Mouse (Mus musculus) embryonic stem cell, embryonic (primary cell): ENCODE results near the gene Tmem190.

ENCODE experiments used
- CTCF ChIA-PET, 4 experiments: fragments of 300-600 bp in 2 of 4; fragments of 350-600 bp in 2 of 4; sonication (Branson Sonifier 250); formaldehyde crosslinking; loops; one replicate each; lab custom pipeline; 2022; ENCODE audit warnings: inconsistent platforms in 2 of 4; lab: Charles Lee
- POLR2A ChIA-PET, 4 experiments: fragments of 300-600 bp in 2 of 4; fragments of 350-600 bp in 2 of 4; sonication (Branson Sonifier 250); formaldehyde crosslinking; loops; one replicate each; lab custom pipeline; 2022; ENCODE audit warnings: antibody characterized with exemption in 4 of 4, inconsistent platforms in 1 of 4; lab: Charles Lee

Tmem190 gene

DNA sequence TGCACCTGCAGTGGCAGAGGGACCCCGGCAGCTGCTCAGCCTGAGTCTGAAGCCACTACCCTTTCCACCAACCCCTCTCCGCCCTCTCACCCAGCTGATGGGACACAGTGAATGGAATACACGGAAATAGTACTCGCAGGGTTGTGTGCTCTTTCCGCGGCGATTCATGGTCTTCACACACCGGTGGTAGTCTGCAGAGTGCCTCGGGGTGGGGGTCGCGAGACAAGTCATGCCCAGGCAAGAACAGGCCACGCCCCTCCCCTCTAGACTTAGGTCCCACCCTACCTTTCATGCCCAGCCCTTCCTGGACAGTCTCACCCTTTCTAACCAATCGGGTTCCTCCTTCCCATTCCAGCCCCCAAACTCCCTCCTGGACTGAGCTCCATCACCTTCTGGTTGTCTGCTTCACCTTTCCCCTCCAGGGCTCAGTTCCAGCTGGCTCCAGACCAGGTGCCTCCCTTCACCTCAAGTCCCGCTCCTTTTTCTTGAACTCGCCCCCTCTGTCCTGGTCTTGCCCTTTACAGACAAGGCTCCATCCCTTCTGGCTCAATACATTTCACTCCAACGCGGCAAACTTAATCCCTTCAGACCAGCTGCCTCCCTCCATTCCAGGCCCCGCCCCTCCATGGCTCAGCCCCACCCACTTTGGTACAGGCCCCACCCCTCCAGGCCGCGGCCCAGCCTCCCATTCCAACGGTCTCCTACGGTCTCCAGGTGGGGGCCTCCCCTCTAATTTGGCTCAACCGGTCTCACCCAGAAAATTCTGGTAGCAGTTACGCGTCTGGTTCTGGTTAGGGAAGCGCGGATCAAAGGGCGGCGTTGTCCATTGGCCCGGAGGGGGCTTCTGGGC is 30.5 kb upstream of the Tmem190 start:
- POLR2A ChIA-PET, result interaction anchor here (0.5 to 10.8 kb wide), 211 partner anchors 9 to 1610 kb away, joined by 3 to 419 read pairs (median 6); partner anchors contain the start of genes Rpl28 (in 4 of the 4), Tmem238 (in 4 of the 4), Hspbp1 (in 3 of the 4) and Isoc2a (in 3 of the 4)
- CTCF ChIA-PET, result interaction anchor here in 3 of 4 experiments (0.5 to 2.4 kb wide), 20 partner anchors 12 to 226 kb away, joined by 3 to 15 read pairs (median 5); partner anchors contain the start of genes Hspbp1 (in 1 of the 3), Kmt5c (in 1 of the 3), Rpl28 (in 1 of the 3) and Sbk2 (in 1 of the 3)

DNA sequence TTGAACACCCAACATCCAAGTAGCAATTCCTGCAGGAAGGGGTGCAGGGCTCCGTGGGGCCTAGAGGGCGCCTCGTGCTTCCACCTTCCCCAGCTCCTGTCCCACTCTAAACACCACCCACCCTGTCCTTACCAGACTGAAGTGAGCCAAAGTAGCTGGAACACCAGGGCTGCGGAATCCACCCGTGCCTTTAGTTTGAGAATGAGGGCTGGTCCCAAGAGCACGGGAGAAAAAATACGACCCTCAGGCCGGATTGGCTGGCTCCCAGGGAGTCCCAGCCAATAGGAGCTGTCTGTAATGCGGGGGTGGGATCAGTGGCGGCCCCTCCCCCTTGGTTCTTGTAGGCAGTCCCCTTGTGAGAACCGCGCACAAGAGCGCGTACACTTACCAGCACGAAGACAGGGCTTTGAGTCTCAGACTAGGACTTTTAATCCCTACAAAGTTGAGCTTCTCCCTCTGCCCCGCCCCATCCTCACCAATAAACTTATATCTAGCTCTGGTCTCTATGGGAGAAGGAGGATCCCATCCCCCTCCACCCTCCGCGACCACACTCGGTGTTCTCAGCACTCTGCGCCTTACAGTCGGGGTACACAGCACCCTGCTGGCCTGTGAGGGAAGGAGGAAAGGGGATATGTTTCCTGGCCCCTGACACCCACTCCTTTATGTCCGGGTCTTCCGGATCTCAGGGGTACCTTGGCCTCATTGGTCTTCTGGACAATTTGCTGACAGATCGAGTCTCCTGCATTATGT is 29.7 kb upstream of the Tmem190 start, which contains the start of gene Cox6b2:
Gene Cox6b2 (minus strand): TSS at position 274 of the 750 bp plus-strand sequence.
- ChIA-PET POLR2A (interaction anchor here (0.5 to 10.8 kb wide), 216 partner anchors 8 to 1610 kb away, joined by 3 to 419 read pairs (median 6); partner anchors contain the start of genes Rpl28 (in 4 of the 4), Tmem238 (in 4 of the 4), Hspbp1 (in 3 of the 4) and Isoc2a (in 3 of the 4)), CTCF (interaction anchor here in 3 of 4 experiments (0.5 to 2.4 kb wide), 21 partner anchors 13 to 245 kb away, joined by 3 to 15 read pairs (median 4); partner anchors contain the start of genes Hspbp1 (in 1 of the 3), Kmt5c (in 1 of the 3), Rpl28 (in 1 of the 3) and Sbk2 (in 1 of the 3))

DNA sequence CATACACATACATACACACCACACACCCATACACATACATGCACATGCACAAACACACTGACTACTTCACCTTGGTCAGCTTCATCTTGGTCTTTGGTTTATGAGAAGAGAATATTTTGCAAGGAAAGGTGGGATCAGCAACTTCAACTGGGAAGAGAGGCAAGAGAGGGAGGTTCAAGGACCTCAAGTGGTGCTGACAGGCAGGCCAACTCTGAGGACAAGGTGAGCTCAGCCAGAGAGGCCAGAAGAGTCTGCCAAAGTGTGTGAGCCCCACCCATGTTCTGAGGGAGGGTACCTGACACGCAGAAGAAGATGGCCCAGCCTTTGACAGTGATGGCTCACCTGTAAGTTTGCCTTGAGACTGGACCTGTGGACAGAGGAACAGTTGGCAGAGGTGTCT is 23.1 kb upstream of the Tmem190 start:
- CTCF ChIA-PET, result no interaction called here
- POLR2A ChIA-PET, result interaction anchor here in 1 of 4 experiments (0.9 to 1.1 kb wide), 2 partner anchors 17 to 53 kb away, joined by 3 to 4 read pairs; no protein-coding TSS in a partner anchor

DNA sequence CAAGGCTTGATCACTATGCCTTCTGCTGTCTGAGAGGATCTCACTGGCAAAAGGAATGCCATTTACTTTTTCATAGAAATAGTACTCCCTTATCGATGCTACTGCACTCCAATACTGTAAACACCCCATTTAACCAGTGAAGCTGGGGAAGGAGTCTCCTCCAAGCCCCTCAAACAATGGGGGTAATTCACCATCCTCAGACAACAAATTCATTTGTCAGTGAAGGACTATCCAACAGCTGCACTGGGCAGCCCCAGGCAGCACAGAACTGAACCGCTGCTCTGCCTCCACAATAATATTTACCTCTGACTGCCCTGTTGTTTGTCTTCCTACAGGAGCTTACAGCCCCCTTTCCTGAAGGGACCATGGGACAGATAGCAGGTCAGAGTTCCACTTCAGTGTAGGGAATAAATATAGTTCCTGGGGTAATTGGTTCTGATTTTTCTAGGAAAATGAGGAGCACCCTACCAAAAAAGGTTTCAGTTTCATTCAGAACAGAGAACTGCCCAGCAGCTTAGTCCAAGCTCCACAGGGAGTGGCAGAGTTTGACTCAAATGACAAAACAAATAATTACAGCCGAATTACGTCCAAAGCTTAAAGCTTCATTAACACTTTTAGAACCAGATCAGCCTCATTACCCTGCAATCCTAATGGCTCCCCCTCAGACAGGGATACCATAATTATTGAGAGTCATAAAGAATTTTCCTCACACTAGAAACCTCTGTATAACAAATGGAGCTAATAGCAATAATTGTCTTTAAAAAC is 17.6 kb upstream of the Tmem190 start:
- ChIA-PET CTCF (interaction anchor here in 1 of 4 experiments (0.9 to 1.1 kb wide), 2 partner anchors 12 to 28 kb away, joined by 3 read pairs; partner anchors contain the start of gene Rpl28), POLR2A (interaction anchor here (0.8 to 2.8 kb wide), 18 partner anchors 11 to 60 kb away, joined by 3 to 28 read pairs (median 6); partner anchors contain the start of genes Cox6b2 (in 4 of the 4), Rpl28 (in 3 of the 4), Tmem238 (in 2 of the 4) and Ube2s (in 2 of the 4))

DNA sequence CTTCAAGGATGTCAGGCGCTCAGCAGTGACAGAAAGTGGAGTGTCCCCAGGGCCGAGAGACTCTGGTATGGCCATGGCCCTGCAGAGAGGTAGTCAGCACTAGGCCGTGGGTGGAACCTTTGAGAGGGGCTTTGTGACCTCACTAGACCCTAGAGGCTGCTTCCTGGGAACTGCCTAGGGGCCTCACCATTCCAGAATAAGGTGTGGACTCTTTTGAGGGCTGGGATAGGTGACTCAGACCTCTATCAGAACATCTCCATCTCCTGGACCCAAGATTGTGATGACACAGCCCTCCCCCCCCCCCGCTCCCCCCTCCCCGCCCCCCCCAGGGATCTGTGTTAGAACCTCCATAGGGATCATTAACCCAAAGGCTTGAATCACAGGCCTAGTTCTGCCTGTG is 11.5 kb upstream of the Tmem190 start, which contains the start of gene Fam71e2:
Gene Fam71e2 (minus strand): TSS at position 101 of the 400 bp plus-strand sequence.
- ChIA-PET CTCF (no interaction called here), POLR2A (interaction anchor here (0.8 to 10.9 kb wide), 10 partner anchors 17 to 41 kb away, joined by 3 to 152 read pairs (median 5); partner anchors contain the start of genes Rpl28 (in 4 of the 4), Cox6b2 (in 2 of the 4) and Ube2s (in 1 of the 4))

DNA sequence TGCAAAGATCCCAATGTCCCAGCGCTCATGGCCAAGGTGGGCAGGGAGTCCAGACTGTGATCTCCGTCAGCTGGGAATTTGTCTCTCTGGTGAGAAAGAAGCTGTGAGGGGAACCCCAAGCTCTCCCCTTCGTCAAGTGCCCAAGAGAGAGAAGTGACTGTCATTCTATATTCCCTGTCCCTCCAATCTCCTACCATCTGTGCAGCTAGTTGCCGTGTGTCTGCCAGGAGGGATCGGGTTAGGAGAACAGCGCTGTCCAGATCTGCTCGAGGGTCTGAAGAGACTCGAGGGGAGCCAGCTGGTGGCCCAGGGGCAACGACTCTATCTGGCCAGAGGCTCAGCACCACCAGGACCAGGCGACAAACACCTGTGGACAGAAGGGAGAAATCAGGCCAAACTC is 6.6 kb upstream of the Tmem190 start:
- POLR2A ChIA-PET, result interaction anchor here (0.8 to 10.9 kb wide), 30 partner anchors 10 to 287 kb away, joined by 3 to 152 read pairs (median 10); partner anchors contain the start of genes Rpl28 (in 4 of the 4), Tmem238 (in 4 of the 4), Cox6b2 (in 3 of the 4) and Ube2s (in 2 of the 4)
- CTCF ChIA-PET, result interaction anchor here in 2 of 4 experiments (1.0 to 1.6 kb wide), 3 partner anchors 10 to 71 kb away, joined by 3 to 7 read pairs (median 3); no protein-coding TSS in a partner anchor

DNA sequence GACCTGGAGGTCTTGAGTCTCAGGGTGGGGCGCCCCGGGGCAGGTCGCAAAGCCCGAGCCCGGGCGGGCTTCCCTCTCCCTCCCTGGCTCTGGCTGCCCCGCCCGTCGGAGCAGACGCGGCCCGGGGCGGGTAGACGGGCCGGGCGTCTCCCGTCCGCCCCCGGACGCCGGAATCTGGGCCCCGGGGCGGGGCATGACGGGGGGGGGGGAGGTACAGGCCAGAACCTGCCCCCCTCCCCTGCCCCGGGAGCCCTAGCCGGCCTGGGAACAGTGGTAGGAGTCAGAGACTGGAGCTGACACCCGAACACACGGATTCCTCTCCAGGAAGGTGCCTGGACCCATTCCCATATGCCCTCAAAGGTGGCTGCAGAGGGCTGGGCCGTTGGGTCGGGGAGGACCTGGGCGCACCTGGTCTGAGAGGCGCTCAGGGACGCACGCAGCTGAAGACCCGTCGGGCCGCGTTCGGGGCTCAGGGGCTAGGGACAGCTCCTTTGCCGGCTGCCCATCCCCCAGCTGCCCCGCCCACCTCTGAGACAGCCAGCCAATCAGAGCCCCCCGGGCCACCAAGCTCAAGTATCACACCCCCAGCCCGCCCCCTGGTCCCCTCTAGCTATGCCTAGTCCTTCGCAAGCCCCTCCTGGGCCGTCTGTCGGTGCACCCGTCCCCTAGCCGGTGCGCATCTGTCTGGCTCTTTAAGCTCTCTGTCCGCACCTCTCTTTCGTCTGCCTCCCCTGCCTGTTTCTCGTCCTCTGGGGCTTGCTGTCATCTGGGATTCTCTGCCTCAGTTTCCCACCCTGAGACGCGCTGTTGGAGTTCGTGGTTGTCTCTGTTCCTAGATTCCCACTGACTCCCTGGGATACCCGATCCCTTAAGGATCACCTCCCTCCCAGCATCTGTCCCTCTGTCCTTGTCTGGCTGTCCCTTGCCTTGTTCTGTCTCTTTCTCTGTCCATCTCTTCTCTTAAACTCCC is 5.6 kb upstream of the Tmem190 start:
- POLR2A ChIA-PET, result interaction anchor here (0.5 to 10.9 kb wide), 55 partner anchors 9 to 162 kb away, joined by 3 to 152 read pairs (median 6); partner anchors contain the start of genes Cox6b2 (in 4 of the 4), Rpl28 (in 4 of the 4), Tmem238 (in 4 of the 4) and Ube2s (in 3 of the 4)
- CTCF ChIA-PET, result interaction anchor here (0.5 to 1.6 kb wide), 10 partner anchors 9 to 232 kb away, joined by 3 to 10 read pairs (median 4); partner anchors contain the start of genes Shisa7 (in 1 of the 4) and Tmem238 (in 1 of the 4)

DNA sequence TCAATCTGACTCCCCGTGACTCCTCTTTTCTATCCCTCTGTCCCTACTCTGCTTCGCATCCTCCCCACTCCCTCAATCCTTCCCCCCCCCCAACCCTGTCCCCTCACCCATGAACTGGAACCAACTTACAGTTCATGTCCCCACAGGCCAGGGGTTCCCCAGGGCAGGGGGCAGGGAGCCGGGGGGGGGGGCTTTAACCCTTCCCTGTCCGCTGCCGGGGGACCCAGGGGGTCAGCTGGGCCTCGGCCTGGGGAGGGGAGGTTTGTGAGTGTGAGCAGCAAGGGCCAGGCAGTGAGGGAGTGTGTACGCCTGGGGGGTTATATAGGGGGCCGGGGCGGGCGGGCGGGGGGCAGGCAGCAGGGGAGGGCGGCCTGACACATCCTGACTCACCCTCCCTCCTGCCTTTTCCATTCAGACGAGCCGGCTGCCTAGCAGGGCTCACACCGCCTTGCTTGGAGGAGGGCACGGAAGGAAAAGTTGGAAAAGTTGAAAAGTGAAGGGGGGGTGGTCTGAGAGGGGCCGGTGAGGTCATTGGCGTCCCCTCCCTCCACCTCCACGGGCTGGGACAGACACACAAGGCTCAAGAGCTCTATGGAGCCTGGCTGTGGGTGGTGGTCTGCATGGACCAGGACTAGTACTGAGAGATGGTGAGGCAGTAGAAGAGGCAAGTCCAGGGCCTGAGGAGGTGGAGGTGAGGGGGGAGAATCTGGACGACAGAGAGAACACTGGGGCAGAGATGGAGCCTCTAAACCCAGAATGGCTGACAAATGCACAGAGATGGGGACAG is 4.7 kb upstream of the Tmem190 start:
- POLR2A ChIA-PET, result interaction anchor here (0.5 to 10.9 kb wide), 41 partner anchors 8 to 231 kb away, joined by 3 to 152 read pairs (median 7); partner anchors contain the start of genes Rpl28 (in 4 of the 4), Tmem238 (in 4 of the 4), Cox6b2 (in 3 of the 4) and Ube2s (in 3 of the 4)
- CTCF ChIA-PET, result interaction anchor here in 3 of 4 experiments (0.5 to 1.3 kb wide), 4 partner anchors 11 to 221 kb away, joined by 3 to 10 read pairs (median 5); partner anchors contain the start of genes Shisa7 (in 1 of the 3) and Tmem238 (in 1 of the 3)

DNA sequence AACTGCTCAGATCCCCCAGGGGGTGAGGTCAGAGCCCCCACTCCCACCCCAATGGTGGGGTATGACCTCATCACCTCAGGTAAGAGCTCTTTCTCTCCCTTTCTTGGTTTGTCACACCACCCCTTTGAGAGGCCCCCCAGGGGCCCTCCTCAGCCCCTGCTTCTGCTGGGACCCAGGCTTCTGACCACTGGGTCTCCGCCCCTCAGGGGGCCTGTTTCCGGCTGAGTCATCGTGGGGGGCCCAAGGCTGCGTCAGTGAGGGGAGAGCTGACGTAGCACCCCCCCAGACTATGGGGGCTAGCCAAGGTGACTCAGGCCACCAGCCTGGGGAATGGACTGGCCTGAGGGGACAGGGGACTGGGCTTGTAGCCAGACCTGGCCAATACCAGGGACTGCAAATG is 2.8 kb upstream of the Tmem190 start:
- ChIA-PET CTCF (interaction anchor here in 1 of 4 experiments (1.1 kb wide), 1 partner anchor 27 kb away, joined by 3 read pairs; the partner anchor contains the start of gene Cox6b2), POLR2A (interaction anchor here in 3 of 4 experiments (0.5 to 10.9 kb wide), 15 partner anchors 9 to 163 kb away, joined by 3 to 152 read pairs (median 9); partner anchors contain the start of genes Rpl28 (in 3 of the 3), Cox6b2 (in 2 of the 3), Tmem238 (in 2 of the 3) and Ube2s (in 1 of the 3))

DNA sequence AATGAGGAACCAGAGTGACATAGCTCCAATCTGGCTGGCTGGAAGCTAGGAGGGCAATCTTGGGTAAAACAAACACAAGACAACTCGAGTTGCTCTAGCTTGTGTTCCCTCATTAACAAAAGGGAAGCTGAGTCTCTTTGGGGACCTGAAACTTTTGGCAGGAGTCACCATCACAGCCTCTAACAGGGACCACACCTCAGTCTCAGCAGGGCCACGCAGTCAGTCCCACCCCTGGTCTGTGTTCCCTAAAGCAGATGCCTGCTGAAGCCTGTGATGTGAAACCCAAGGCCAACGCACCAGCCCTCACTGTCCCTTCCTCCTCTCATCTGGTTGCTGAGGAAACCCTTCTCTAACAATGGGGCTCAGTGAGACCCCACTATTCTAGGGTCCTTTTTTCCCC is 607 bp upstream of the Tmem190 start:
- CTCF ChIA-PET, result interaction anchor here in 2 of 4 experiments (0.6 to 1.5 kb wide), 3 partner anchors 77 to 254 kb away, joined by 3 to 4 read pairs (median 4); no protein-coding TSS in a partner anchor
- POLR2A ChIA-PET, result interaction anchor here in 3 of 4 experiments (0.7 to 9.8 kb wide), 21 partner anchors 7 to 222 kb away, joined by 3 to 132 read pairs (median 8); partner anchors contain the start of genes Rpl28 (in 3 of the 3), Cox6b2 (in 2 of the 3), Ube2s (in 2 of the 3) and Kmt5c (in 1 of the 3)

DNA sequence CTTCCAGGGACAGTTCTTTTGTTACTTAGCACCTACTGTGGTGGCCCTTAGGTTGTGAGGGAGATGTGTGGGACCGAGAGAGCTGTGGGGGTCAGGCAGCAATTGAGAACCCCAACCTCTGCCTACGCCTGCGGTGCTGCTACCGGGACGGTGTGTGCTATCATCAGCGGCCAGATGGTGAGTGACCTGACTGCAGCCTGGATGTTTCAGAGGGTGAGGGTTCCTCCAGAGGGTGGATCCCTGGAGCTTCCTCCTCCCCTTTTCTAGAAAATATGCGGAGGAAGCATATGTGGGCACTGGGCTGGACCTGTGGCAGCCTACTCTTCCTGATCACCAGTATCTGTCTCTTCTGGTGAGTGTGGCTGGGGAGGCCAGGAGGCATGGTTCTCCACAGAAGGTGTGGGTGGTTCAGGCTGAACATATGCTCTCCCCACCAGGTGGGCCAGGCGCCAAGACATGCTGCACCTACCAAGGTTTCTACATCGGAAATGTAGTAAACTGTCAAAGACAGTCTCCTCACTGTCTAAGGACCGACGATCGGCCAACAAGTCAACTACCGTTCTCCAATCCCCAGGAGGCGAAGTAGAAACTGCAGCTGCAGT is 1.0 kb downstream of the Tmem190 start:
- ChIA-PET CTCF (interaction anchor here in 3 of 4 experiments (0.6 to 1.4 kb wide), 5 partner anchors 23 to 128 kb away, joined by 3 to 6 read pairs (median 3); partner anchors contain the start of genes Cox6b2 (in 1 of the 3) and Hspbp1 (in 1 of the 3)), POLR2A (interaction anchor here (0.6 to 9.8 kb wide), 28 partner anchors 9 to 285 kb away, joined by 3 to 132 read pairs (median 4); partner anchors contain the start of genes Rpl28 (in 4 of the 4), Cox6b2 (in 3 of the 4), Ube2s (in 3 of the 4) and Kmt5c (in 2 of the 4))

DNA sequence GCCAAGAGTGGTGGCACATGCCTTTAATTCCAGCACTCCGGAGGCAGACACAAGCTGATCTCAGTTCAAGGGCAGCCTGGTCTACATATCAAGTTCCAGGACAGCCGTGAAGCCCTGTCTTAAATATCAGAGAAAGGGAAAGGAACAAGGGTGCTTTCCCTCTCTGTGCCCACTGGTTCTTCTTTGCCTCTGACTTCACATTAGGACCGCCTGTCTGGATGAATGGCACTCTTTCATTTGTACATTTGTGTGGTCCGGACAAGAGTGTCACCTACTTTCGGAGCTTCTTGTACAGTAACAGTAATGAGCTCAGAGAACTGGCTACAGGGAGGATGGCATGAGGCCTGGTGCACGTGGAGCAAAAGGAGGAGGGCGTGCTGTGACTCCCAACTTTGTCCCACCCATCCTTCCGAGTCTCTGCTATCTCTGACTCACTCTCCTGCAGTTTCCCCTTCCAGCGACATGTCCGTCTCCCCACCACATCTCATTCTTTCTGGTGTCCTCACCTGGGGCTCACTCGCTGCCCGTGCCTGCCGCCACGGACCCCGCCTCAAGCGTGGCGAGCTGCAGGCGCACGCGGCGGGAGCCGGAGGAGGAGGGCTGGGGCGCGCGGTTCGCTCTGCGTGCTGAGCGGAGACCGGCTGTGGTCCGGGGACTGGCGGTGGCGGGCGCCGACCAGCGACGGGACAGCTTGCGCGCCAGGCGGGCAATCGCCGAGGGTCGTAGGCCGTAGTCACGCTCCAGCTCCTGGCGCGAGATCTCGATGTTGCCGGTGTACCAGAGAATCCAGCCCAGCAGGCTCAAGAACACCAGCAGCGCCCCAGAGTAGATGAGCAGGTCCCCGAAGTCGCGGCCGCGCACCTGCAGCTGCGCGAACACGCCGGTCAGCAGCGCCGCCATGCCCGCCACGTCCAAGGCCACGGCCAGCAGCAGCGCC is 6.0 kb downstream of the Tmem190 start:
- ChIA-PET POLR2A (interaction anchor here (0.5 to 25.1 kb wide), 112 partner anchors 7 to 1572 kb away, joined by 3 to 989 read pairs (median 5); partner anchors contain the start of genes Cox6b2 (in 4 of the 4), Hspbp1 (in 3 of the 4), Isoc2a (in 3 of the 4) and Kmt5c (in 3 of the 4)), CTCF (interaction anchor here (0.5 to 1.6 kb wide), 8 partner anchors 12 to 241 kb away, joined by 3 to 6 read pairs (median 3); partner anchors contain the start of gene Syt5 (in 1 of the 4))
